Mouse (Mus musculus) heart, adult 2 months (tissue): ENCODE results near the gene Gpr141.

Experiments
- CTCF ChIP-seq: fragments of 200-600 bp; IDR thresholded peaks from 2 replicates; pipeline ENCODE4 v1.8.1; 2022; ENCODE audit warnings: antibody characterized with exemption, mild to moderate bottlenecking, moderate library complexity
- EP300 ChIP-seq: fragments of 200-500 bp; IDR thresholded peaks from 2 replicates; pipeline ENCODE4 v1.6.1; 2011; ENCODE audit warnings: low read depth, low read length, control low read depth; ENCODE audit not compliant: insufficient read depth
- POLR2A ChIP-seq: fragments of 200-500 bp; IDR thresholded peaks from 2 replicates; pipeline ENCODE4 v1.6.1; 2011; ENCODE audit warnings: mild to moderate bottlenecking, low read depth, low read length, control low read depth; ENCODE audit not compliant: insufficient read depth

DNA sequence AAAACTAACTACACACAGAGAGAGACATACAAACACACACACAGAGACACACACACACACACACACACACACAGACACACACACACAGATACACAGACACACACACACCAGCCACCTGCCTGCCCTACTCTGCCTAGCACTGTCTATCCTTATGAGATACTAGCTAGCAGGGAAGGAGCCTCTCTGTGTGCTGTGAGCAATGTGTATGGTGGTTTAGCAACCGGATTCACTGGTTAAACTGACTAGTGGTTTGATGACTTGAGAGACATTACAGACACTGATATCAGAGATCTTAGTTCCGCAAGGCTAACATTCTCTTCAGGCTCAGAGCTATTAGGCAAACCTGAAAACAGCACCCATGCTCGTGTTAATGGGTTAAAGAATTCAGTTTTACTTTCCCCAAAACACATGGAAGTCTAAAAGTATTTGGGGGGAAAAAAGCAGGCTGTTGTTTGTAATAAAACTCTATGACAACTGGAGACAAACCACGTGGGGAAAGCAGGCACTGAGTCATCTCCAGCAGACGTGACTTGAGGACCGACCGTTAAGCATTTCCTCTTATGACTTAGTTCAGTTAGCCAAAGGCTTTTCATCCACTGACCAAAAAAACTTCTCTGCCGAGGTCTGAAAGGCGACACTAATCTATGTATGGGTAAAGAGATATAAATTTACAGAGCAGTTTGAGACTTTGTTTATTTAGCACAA lies 30.7 kb upstream of the Gpr141 start:
- TF ChIP-seq EP300 (no peak), CTCF (no peak), POLR2A (no peak)
